In the genomic region with DNA sequence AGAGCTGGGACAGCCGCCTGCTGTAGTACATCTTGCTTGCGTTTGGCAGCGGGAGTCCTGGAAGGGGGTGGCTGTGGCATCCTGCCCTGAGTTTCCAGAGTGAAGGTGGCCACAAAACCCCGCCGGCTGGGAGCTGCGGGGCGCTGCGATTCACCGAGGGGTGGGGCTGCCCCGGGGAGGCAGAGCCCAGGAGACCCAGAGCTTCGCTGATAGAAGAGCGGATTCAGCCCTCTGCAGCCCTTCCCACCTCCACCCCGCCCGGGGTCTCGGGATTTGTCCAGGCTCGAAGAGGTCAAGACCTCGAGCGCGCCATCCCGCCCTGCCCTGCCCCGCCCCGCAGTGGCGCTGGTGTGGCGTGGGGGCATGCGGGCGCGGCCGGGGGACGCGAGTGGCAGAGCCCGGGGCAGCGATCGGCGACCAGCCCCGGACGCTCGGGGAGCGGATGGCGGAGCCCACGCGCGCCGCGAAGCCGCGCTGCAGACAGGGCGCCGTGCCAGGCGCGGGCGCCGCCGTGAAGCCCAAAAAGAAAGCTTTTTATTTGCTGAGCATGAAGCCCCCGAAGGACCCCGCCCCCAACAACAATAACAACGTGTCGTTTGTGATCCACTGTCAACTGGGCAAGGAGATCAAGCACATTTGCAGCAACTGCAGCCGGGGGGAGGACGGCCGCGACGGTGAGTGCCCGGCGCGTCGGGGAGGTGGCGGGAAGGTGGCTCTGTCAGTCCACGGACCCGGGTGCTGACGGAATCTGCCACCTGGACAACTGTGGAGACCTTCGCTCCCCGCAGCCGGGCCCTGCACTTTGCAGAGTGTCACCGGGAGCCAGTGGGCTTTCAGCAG, we compare ENCODE assay signal across 8 mouse cellular contexts.
DNase-seq lines count a peak whose midpoint lies in the region; ATAC-seq lines count a peak whose summit lies in the region.

No protein-coding gene starts in this region.

- H3K9ac ChIP-seq in kidney, embryonic 16.5 days (replicated peaks; ENCODE audit: low read length): peak overlapping the region; percentile 76
- 0 out of 2 replicates have a peak overlapping the region, but pooled peaks have one; percentile 16 for H3K9ac ChIP-seq in liver, embryonic 11.5 days (ENCODE audit: low read depth, low read length)
- peak overlapping the region; percentile 79 for H3K9ac ChIP-seq in neural tube, embryonic 13.5 days

- H3K4me1 ChIP-seq in embryonic facial prominence, embryonic 10.5 days: peaks cover 23% of the 10 kb centered on the region
- H3K4me1 ChIP-seq in heart, embryonic 10.5 days: peaks cover 20% of the 10 kb centered on the region
- peaks cover 13% of the 10 kb centered on the region for H3K4me1 ChIP-seq in kidney, embryonic 16.5 days (ENCODE audit: insufficient read depth, low read length)
- H3K4me1 ChIP-seq in liver, embryonic 11.5 days (replicated peaks; ENCODE audit: control insufficient read depth, insufficient read depth, low read length): peaks cover 3% of the 10 kb centered on the region; the same call in 1 of the 2 replicates
- peaks cover 23% of the 10 kb centered on the region for H3K4me1 ChIP-seq in neural tube, embryonic 13.5 days (replicated peaks)

- under 1% methylated on average over 74 of the region's 74 CpGs for WGBS in embryonic facial prominence, embryonic 10.5 days
- under 1% methylated on average over 74 of the region's 74 CpGs for WGBS in heart, embryonic 10.5 days
- WGBS in kidney, embryonic 16.5 days: under 1% methylated on average over 70 of the region's 74 CpGs
- 2% methylated on average over 73 of the region's 74 CpGs for WGBS in liver, embryonic 11.5 days
- under 1% methylated on average over 74 of the region's 74 CpGs for WGBS in neural tube, embryonic 13.5 days

- H3K9me3 ChIP-seq in embryonic facial prominence, embryonic 10.5 days: no peaks in the 10 kb centered on the region
- H3K9me3 ChIP-seq in heart, embryonic 10.5 days: no peaks in the 10 kb centered on the region
- no peaks in the 10 kb centered on the region; the same call in 1 of the 2 replicates for H3K9me3 ChIP-seq in kidney, embryonic 16.5 days (ENCODE audit: low read length)
- H3K9me3 ChIP-seq in liver, embryonic 11.5 days (ENCODE audit: control insufficient read depth, low read length): no peaks in the 10 kb centered on the region
- H3K9me3 ChIP-seq in neural tube, embryonic 13.5 days: no peaks in the 10 kb centered on the region

- peak overlapping the region; percentile 76 for H3K27ac ChIP-seq in embryonic facial prominence, embryonic 10.5 days (replicated peaks)
- peak overlapping the region; percentile 74 for H3K27ac ChIP-seq in heart, embryonic 10.5 days
- no peak overlapping the region for H3K27ac ChIP-seq in kidney, embryonic 16.5 days (ENCODE audit: low read length)
- no peak overlapping the region for H3K27ac ChIP-seq in liver, embryonic 11.5 days (ENCODE audit: low read depth, low read length)
- no peak overlapping the region for H3K27ac ChIP-seq in neural tube, embryonic 13.5 days (replicated peaks)

- H3K4me3 ChIP-seq in embryonic facial prominence, embryonic 10.5 days: peak overlapping the region; percentile 77
- peak overlapping the region; percentile 78 for H3K4me3 ChIP-seq in heart, embryonic 10.5 days
- H3K4me3 ChIP-seq in kidney, embryonic 16.5 days (ENCODE audit: low read length): peak overlapping the region; percentile 71
- peak overlapping the region; percentile 55 for H3K4me3 ChIP-seq in liver, embryonic 11.5 days (ENCODE audit: low read depth, low read length)
- peak overlapping the region; percentile 57 for H3K4me3 ChIP-seq in neural tube, embryonic 13.5 days

- H3K27me3 ChIP-seq in embryonic facial prominence, embryonic 10.5 days (replicated peaks; ENCODE audit: low read depth, poor library complexity, severe bottlenecking): peaks cover 44% of the 10 kb centered on the region
- peaks cover 39% of the 10 kb centered on the region for H3K27me3 ChIP-seq in heart, embryonic 10.5 days (ENCODE audit: insufficient read depth, poor library complexity, severe bottlenecking)
- no peaks in the 10 kb centered on the region; the same call in 1 of the 2 replicates for H3K27me3 ChIP-seq in kidney, embryonic 16.5 days (ENCODE audit: insufficient read depth, low read length)
- peaks cover 26% of the 10 kb centered on the region for H3K27me3 ChIP-seq in liver, embryonic 11.5 days (replicated peaks; ENCODE audit: control insufficient read depth, insufficient read depth, low read length)
- H3K27me3 ChIP-seq in neural tube, embryonic 13.5 days: peaks cover 23% of the 10 kb centered on the region

- H3K4me2 ChIP-seq in kidney, embryonic 16.5 days (replicated peaks; ENCODE audit: low read depth, low read length): peak overlapping the region; percentile 99
- peak overlapping the region; percentile 82 for H3K4me2 ChIP-seq in liver, embryonic 11.5 days
- peak overlapping the region; percentile 99 for H3K4me2 ChIP-seq in neural tube, embryonic 13.5 days

- DNase-seq in ovary, postnatal 10 days (ENCODE audit: low spot score): peak; percentile 15
- no peak for DNase-seq in ovary, adult 18-20 months (ENCODE audit: low spot score)
- peak; percentile 60 for DNase-seq in embryonic facial prominence, embryonic 10.5 days (ENCODE audit: low spot score)
- peak; percentile 74 for DNase-seq in heart, embryonic 10.5 days (ENCODE audit: low spot score)
- peak; percentile 41 for DNase-seq in liver, embryonic 11.5 days (ENCODE audit: low spot score)
- DNase-seq in adipocyte (ENCODE audit: low spot score): no peak

- ATAC-seq in kidney, embryonic 16.5 days (ENCODE audit: low FRiP score, low TSS enrichment): peak; percentile 69; the same call in 1 of the 2 replicates
- no peak for ATAC-seq in liver, embryonic 11.5 days (replicated peaks; ENCODE audit: low FRiP score)
- ATAC-seq in neural tube, embryonic 13.5 days (ENCODE audit: low read depth): peak; percentile 68

- H3K36me3 ChIP-seq in embryonic facial prominence, embryonic 10.5 days (replicated peaks): no peaks in the 10 kb centered on the region
- no peaks in the 10 kb centered on the region for H3K36me3 ChIP-seq in heart, embryonic 10.5 days
- no peaks in the 10 kb centered on the region for H3K36me3 ChIP-seq in kidney, embryonic 16.5 days (ENCODE audit: insufficient read depth, low read length)
- H3K36me3 ChIP-seq in liver, embryonic 11.5 days (ENCODE audit: control insufficient read depth, insufficient read depth, low read length): no peaks in the 10 kb centered on the region
- no peaks in the 10 kb centered on the region for H3K36me3 ChIP-seq in neural tube, embryonic 13.5 days

Comparison
In these comparisons a context has a peak if more than half of its experiments do, and no peak if none do; other contexts are left out.
1. DNase-seq: peak in ovary, postnatal 10 days (single experiment), embryonic facial prominence, embryonic 10.5 days (single experiment), heart, embryonic 10.5 days (single experiment) and liver, embryonic 11.5 days (single experiment); none in ovary, adult 18-20 months (single experiment) and adipocyte (single experiment).
2. H3K27ac ChIP-seq: peak in embryonic facial prominence, embryonic 10.5 days (single experiment) and heart, embryonic 10.5 days (single experiment); none in kidney, embryonic 16.5 days (single experiment), liver, embryonic 11.5 days (single experiment) and neural tube, embryonic 13.5 days (single experiment).
3. H3K9ac ChIP-seq: peak in every context shown above with its lines; median percentile 79 in neural tube, embryonic 13.5 days; 76 in kidney, embryonic 16.5 days; 16 in liver, embryonic 11.5 days.
4. Peak in every context shown above with its lines, with median percentiles within 50 percentile points of each other: H3K4me3 ChIP-seq and H3K4me2 ChIP-seq.